Mouse (Mus musculus) cerebellum, adult 9-11 months (tissue): ENCODE measurements around the gene Gucy1a1.
A peak's percentile ranks its signal among the peaks of the same experiment; 100 is the strongest.

ENCODE experiments used
- DNase-seq: peaks from one replicate; pipeline ENCODE4 v3.0.0; 2022

The Gucy1a1 gene

DNA sequence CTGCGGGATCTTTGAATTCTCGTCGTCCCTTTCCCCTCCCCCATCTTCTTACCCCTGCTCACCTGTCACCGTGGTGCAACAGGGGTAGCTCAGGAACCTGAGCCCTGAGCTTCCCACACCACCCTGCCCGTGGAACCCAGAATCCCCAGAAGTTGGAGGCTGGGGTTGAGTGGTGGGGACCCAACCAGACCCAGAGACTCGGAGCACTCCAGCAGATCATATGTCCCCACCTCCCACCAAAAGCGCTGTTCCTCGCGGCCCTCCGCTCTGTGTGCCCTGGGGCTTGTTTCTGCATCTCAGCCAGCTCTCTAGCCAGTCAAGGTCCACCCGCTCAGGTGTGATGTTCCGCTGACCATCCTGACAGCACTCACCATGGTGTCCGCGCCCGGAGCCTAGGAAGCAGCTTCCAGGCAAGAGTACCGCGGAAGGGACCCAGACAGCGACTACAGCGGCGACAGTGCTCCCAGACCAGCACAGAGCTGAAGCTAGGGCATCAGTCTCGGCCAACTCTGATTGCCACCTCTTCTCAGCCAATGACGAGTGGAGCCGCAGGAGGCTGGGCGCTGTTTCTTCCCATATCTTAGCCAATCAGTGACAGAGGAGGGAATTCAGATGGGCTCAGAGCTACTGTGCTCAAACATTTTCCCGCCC lies 71.3 kb downstream of the Gucy1a1 start, which contains the start of gene Gucy1b1:
Gucy1b1 (minus strand) TSS at position 489 of the 651 bp plus-strand sequence.
- peak; percentile 91 for DNase-seq

DNA sequence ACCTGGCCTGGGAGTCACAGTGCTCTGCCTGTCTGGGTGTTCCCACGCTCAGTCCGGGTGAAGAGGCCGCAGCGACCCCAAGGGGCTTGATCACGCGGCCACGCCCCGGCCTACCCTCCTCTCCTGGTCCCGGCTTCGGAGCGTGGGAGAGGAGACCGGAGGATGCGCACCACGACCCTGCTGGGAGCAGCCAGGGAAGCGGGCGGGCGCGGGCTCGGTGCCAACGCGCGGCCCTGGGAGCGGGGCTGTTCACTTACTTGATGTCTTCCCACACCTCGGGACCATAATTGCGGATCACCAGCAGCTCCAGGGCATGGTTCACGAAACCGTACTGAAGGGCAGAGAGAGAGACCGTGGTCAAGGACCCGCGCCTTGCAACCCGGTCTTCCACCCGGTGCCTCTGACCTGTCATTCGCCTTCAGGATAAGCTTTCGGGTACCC lies 71.8 kb downstream of the Gucy1a1 start:
- peak; percentile 76 for DNase-seq

DNA sequence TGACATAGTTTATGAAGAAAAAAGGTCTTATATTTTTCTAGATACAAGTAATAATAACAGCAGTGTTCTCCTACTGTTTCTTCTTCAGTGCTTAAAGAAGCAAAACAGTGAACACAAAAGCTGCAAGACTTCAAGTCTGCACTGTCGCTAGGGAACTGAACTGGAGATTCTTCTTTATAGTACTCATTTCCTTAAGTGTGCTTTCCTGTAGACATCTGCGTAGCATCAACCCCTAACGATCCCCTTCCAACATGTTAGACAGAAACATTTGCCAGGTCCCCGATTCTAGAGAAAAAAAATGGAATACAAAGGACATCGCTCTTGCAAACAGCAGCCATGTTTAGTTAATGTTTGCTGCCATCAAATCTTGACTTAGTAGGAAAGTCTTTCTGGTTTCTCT lies 77.8 kb downstream of the Gucy1a1 start:
- DNase-seq, result no peak

DNA sequence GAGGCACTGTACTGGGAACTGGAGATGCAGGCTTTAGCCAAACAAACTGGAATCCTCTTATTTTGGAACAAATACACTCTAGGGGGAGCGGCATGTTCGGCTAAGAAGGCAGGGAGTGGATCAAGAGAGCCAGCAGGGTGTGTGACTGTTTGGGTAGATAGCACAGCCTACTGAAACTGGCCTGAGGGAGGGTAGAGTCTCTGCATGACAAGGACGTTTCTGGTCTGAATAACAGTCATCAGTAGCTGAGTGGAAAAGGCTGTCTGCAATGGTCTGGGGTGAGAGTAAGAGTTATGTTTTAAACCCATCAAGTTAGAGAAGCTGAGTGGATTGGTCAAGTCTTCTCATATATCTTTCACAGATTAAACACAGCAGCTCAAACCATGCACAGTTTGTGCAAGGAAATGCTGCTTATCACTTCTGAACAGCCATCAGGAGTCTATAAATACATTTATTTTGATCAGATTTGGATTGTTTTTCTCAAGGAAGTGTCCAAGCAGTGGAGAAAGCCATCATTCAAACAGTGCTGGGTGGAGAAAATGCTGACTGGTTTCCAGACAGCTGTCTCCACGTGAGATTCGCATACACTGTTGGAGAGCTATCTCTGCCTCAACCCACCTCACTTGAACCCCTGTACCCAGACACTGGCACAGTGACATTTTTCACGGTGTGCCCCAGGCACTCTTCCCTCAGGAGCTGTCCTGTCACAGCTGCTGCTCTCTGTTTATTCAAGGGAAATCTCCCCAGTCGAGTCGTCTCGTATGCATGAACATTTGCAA lies 84.0 kb downstream of the Gucy1a1 start:
- no peak for DNase-seq

DNA sequence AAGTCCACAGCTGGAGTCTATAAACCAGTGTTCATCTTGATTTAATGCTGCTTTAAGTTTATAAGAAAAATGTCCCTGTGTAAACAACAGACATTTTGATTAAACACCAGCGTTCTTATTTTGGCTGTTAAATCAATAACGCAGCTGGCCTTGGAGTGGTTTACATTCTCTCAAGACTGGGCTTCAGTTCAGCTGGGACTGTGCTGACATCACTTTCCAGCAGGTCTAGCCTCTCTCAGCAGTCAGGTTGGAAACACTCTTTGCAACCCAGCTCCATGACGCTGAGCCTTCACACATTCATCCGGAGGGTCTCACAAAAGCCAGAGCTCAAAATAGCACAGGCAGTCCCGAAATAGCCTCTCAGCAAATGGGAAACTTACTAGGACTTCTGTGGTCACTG lies 88.4 kb downstream of the Gucy1a1 start:
- no peak for DNase-seq

DNA sequence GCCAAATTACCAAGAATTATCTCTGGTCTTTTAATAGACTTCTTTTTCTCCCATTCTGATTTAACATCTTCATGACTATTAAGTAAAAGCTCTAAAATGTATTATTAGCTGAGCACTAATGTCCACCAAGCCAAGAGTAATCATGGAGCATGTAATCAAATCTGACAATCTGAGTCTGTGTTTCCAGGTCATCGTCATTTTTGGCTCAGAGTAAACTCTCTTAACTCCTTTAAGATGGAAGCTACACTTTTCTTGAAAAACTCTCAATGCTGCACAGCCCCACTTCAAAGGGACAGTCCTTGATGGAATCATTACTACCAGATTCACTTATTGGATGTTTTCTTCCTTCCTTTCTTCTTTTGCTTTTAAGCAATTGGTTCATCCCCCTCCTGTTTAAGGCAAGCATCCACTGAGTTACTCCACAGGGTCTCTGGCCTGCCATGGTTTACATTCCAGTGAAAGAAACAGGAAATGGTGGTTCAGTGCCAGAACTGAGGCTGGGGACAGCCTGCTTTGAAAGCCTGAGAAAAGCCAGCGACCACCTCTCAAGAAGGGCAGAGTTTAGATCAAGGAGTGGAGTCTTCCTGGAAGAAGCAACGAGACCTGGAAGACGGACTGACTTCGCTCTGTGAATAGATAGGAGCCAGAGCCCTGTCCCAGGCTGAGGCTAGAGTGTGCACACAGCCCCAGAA lies 91.2 kb downstream of the Gucy1a1 start:
- DNase-seq, result no peak

DNA sequence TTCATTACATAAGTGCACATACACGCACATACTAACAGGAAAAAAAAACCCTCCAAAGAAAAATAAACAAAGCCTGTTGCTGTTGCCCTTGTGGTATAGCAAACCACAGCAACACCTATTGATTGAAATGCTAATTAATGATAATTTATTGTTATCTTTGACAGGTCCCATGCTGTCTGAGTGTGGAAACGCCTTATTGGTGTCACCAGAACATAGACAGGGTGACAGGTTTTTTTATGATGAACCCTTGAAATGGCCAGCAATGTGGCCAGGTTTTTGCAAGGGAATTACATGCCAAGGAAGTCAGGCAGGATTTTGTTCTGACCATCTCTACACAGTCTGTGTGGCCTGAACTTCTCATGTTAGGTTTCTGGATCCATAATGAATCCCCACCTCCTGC lies 93.6 kb downstream of the Gucy1a1 start:
- no peak for DNase-seq

DNA sequence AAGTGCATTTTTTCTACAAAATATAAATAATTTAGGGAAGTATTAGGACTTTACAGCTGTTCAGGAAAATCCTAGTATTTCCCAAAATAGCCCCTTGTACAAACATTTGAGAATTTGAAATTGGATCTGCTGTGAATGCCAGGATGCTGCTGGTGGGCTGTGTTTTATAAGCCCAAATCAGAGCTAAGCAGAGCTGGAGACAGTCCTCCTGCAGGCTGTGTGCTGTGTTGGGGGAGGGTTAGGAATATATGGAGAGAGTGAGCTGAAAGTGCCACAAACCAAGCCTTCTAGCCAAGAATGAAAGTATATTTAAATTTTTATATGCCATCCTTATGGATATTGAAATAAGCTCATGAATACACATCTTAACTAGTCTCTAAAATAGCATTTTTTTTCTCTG lies 94.1 kb downstream of the Gucy1a1 start:
- no peak for DNase-seq

DNA sequence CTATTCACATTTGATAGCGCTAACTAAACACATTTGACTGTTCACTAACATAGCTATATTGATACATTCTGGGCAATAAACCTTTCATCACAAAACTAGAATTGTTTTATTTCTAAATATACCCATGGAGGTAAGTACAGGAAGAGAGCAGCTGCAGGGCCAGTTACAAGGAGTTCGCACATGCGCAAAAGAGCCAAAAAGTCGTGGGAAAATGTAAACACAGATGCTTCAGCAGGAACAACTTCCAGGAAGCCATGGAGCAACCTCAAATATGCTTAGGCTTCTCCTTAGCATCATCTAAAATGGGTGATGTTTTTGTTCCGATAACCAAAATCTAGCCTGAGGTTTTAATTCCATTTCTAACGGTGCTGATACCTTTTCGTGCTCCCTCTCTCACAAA lies 96.9 kb downstream of the Gucy1a1 start:
- no peak for DNase-seq

DNA sequence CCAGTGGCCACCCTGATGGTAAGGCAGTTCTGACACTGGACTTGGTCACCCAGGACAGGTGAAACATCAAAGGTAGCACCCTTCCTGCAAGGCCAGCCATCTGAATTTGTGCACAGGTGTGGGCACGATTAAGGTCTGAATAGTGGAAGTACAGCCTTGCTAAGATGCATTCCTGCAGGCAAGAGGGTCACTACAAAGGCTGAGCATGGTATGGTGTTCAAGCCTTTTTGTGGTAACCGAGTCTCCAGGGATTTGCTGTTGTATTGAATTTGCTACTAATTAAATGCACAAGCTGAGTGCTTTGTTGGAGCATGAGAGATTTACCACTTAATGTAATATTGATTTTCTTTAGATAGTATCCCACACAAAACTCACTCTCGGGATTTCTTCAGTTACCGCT lies 97.5 kb downstream of the Gucy1a1 start:
- DNase-seq, result no peak

DNA sequence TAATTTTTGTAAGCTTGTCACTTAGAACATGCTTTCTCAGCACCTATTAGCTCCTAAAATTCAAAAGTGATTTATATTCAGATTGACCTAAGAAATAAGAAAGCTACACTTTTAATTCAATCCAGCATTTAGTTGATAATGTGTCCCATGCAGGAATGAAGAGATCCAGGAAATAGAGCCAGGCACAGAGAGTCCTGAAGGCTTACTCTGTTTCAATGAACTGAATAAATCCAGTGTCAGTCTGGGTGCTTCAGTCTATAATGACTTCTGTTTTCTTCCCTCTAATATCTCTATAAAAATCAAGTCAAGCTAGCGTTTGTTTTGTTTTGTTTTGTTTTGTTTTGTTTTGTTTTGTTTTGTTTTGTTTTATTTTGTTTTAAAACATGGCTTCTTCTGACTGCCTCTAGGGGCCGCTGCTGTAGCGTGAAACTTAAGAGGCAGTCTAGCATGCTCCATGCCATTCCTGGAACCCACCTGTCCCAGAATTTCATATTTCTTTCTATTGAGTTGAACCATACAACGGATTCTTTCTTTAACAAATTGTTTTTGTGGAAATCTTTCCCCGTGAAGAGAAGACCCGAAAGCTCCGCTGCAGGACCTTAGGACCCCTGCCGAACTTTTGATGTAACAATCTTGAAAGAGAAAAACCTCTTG lies 98.4 kb downstream of the Gucy1a1 start:
- DNase-seq, result peak; percentile 30

DNA sequence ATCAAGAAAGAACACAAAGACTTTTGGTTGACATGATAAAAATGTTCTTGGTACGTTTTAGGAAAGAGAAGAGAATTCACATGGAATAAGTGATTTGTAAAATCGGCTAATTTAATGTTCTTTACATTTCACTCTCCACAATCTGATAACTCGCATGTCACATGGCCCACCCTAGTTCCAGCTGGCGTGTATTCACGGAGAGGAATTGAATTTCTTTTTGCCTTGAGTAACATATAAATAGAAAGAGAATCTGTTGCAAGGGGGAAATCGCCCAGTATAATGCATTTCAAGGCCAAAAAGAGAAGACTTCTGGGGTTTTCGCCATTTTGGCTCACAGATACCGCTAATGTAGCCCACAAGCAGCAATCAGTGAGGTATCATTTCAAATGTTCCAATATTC lies 99.5 kb downstream of the Gucy1a1 start:
- no peak for DNase-seq

DNA sequence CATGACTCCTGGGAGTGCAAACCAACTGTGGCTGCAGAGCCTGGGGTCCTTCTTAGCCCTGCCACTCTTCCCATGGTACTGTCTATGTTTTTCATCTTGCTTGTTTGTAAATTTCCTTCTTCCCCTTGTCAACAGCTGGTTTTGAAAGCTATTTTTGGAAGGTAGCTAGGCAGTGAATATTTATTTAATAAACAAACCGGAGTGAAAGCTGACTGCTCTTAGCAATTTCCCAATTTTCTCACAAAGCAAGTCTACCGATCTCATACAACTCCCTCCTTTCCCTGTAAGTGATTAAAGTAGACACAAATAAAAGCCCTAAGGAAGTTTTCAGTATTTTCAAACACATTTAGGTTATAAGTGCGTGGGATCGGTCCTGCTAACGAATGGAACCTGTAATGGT lies 100.7 kb downstream of the Gucy1a1 start:
- no peak for DNase-seq

DNA sequence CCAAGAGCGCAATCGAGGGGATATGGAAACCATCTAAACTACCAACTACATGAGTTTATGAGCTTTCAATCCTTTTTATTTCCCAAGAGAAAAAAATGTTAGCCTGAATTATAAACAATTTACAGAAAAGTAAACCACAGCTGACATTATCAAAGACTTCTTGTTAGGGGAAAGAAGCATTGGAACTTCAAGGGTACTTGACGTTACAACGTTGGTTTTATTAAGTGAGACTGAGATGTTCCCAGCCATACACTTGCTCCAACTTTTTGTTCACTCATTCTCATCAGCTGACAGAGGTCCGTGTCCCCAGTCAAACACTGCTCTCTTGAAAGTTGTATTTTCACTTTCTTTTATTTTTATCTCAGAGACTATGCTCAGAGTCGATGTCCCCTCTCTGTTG lies 101.9 kb downstream of the Gucy1a1 start:
- DNase-seq, result no peak
